Mouse (Mus musculus): ENCODE measurements at regions not wholly inside any gene's neighbourhood (a gene's known extent, or its start where the extent isn't known, plus 50 kb on each side); places are given as distances from the start of the nearest gene placed in this dataset.
"Not testable (repeated sequence)": the region's sequence is repeated elsewhere in the genome, so short reads cannot be mapped to it uniquely, and the experiment has no call there.

GRCm38 (mm10) chrX:103129347-103129746, 57.1 kb downstream of the Nap1l2 start:
- ATAC-seq (ENCODE audit: low FRiP score); H3K36me3 ChIP-seq; H3K9ac ChIP-seq; H3K27ac ChIP-seq; H3K27me3 ChIP-seq; H3K4me3 ChIP-seq; H3K4me1 ChIP-seq; H3K9me3 ChIP-seq (replicated peaks); H3K4me2 ChIP-seq (replicated peaks): not testable (repeated sequence)
- 72% methylated on average over 21 of the region's 21 CpGs for WGBS

- Histone ChIP-seq H3K36me3 (no peaks in the 10 kb centered on the region), H3K9me3 (replicated peaks) (no peaks in the 10 kb centered on the region), H3K4me2 (replicated peaks) (no peak overlapping the region), H3K27me3 (peaks cover 3% of the 10 kb centered on the region; the same call in 1 of the 2 replicates), H3K9ac (no peak overlapping the region), H3K27ac (no peak overlapping the region), H3K4me3 (no peak overlapping the region), H3K4me1 (no peaks in the 10 kb centered on the region)
- no peak for ATAC-seq (ENCODE audit: low FRiP score)
- WGBS, result 33% methylated on average over 1 of the region's 1 CpGs
These were observed 77.3 kb downstream of the Nap1l2 start for GRCm38 (mm10) chrX:103109181-103109580.

GRCm38 (mm10) chrX:103067730-103068621, 118.5 kb downstream of the Nap1l2 start:
- not testable (repeated sequence) for H3K27ac ChIP-seq; H3K9ac ChIP-seq; H3K4me3 ChIP-seq; H3K27me3 ChIP-seq; H3K36me3 ChIP-seq; H3K4me1 ChIP-seq; H3K4me2 ChIP-seq (replicated peaks); H3K9me3 ChIP-seq (replicated peaks)
- 17% methylated on average over 2 of the region's 50 CpGs for WGBS
- peak; percentile 83 for ATAC-seq (ENCODE audit: low FRiP score)

- not testable (repeated sequence) for H3K4me3 ChIP-seq; H3K9ac ChIP-seq; H3K27me3 ChIP-seq; H3K4me2 ChIP-seq (replicated peaks); H3K4me1 ChIP-seq; H3K36me3 ChIP-seq; H3K9me3 ChIP-seq (replicated peaks); H3K27ac ChIP-seq
- peak; percentile 30 for ATAC-seq (ENCODE audit: low FRiP score)
- no CpG with 5 or more reads among the region's 45 CpGs for WGBS
These were observed 119.3 kb downstream of the Nap1l2 start for GRCm38 (mm10) chrX:103067107-103067506.

GRCm38 (mm10) chrX:103026256-103027028, 98.3 kb downstream of the 1700018G05Rik start:
- Histone ChIP-seq H3K27ac (peak overlapping the region; percentile 41; the same call in 1 of the 2 replicates), H3K9me3 (replicated peaks) (no peaks in the 10 kb centered on the region), H3K4me3 (peak overlapping the region; percentile 30), H3K9ac (0 out of 2 replicates have a peak overlapping the region, but pooled peaks have one; percentile 18), H3K4me1 (no peaks in the 10 kb centered on the region), H3K36me3 (no peaks in the 10 kb centered on the region), H3K27me3 (peaks cover 15% of the 10 kb centered on the region; the same call in 1 of the 2 replicates), H3K4me2 (replicated peaks) (peak overlapping the region; percentile 35)
- 17% methylated on average over 20 of the region's 22 CpGs for WGBS
- peak; percentile 50; the same call in 1 of the 2 replicates for ATAC-seq (ENCODE audit: low FRiP score)

- not testable (repeated sequence) for H3K4me1 ChIP-seq; ATAC-seq (ENCODE audit: low FRiP score); H3K9ac ChIP-seq; H3K4me3 ChIP-seq; H3K27ac ChIP-seq; H3K36me3 ChIP-seq; H3K9me3 ChIP-seq (replicated peaks)
- H3K27me3 ChIP-seq, result peaks cover 17% of the 10 kb centered on the region; the same call in 1 of the 2 replicates
- WGBS, result 24% methylated on average over 3 of the region's 3 CpGs
- peak overlapping the region; percentile 35; the same call in 1 of the 2 replicates for H3K4me2 ChIP-seq (replicated peaks)
These were observed 97.3 kb downstream of the 1700018G05Rik start for GRCm38 (mm10) chrX:103025495-103025894.

GRCm38 (mm10) chrX:103013425-103014057, 85.4 kb downstream of the 1700018G05Rik start:
- H3K4me3 ChIP-seq; H3K27ac ChIP-seq; H3K27me3 ChIP-seq; H3K36me3 ChIP-seq; H3K4me2 ChIP-seq (replicated peaks); H3K4me1 ChIP-seq; H3K9ac ChIP-seq; H3K9me3 ChIP-seq (replicated peaks): not testable (repeated sequence)
- peak; percentile 41 for ATAC-seq (ENCODE audit: low FRiP score)
- WGBS, result no CpG with 5 or more reads among the region's 61 CpGs

GRCm38 (mm10) chrX:103012298-103013243, 84.4 kb downstream of the 1700018G05Rik start:
- H3K4me3 ChIP-seq; H3K27ac ChIP-seq; H3K4me1 ChIP-seq; H3K9ac ChIP-seq; H3K9me3 ChIP-seq (replicated peaks); H3K36me3 ChIP-seq; H3K27me3 ChIP-seq; H3K4me2 ChIP-seq (replicated peaks): not testable (repeated sequence)
- peak; percentile 83 for ATAC-seq (ENCODE audit: low FRiP score)
- no CpG with 5 or more reads among the region's 56 CpGs for WGBS

- ATAC-seq (ENCODE audit: low FRiP score); H3K36me3 ChIP-seq; H3K9me3 ChIP-seq (replicated peaks); H3K4me1 ChIP-seq; H3K4me3 ChIP-seq; H3K27me3 ChIP-seq; H3K4me2 ChIP-seq (replicated peaks); H3K9ac ChIP-seq; H3K27ac ChIP-seq: not testable (repeated sequence)
- 71% methylated on average over 1 of the region's 3 CpGs for WGBS
These were observed 65.8 kb downstream of the 1700018G05Rik start for GRCm38 (mm10) chrX:102993956-102994355.
